ENCODE assay signal across 24 mouse cellular contexts in genomic region chr8:106177594-106177993, GRCm38 (mm10). TPM values are rescaled to one million over a fixed set of nuclear protein-coding genes. Genes with fewer than 3 reads are reported as not detected.
A peak's percentile ranks its signal among the peaks of the same experiment; 100 is the strongest.
DNase-seq lines count a peak whose midpoint lies in the region; ATAC-seq lines count a peak whose summit lies in the region.
"Had no signal": no experiment of that assay in that cellular context is flagged by ENCODE, and none has a peak within 500 bp of the region (broad histone marks: within the 10 kb centered on the region; RNA-seq: fewer than 3 reads in every experiment).

No protein-coding gene starts in this region.

- H3K4me3 ChIP-seq in forebrain, embryonic 10.5 days: no peak overlapping the region
- H3K4me3 ChIP-seq in forebrain, embryonic 12.5 days (replicated peaks): no peak overlapping the region
- H3K4me3 ChIP-seq in heart, embryonic 13.5 days: no peak overlapping the region
- H3K4me3 ChIP-seq in lung, embryonic 16.5 days (ENCODE audit: low read length): no peak overlapping the region
- H3K4me3 ChIP-seq: embryonic facial prominence, embryonic 10.5 days; embryonic facial prominence, embryonic 13.5 days; erythroblast, embryonic 14.5 days; heart, adult 2 months; heart, embryonic 10.5 days; hindbrain, embryonic 12.5 days; hindbrain, embryonic 15.5 days had no signal

- ATAC-seq in forebrain, embryonic 12.5 days (ENCODE audit: low FRiP score): no peak
- no peak for ATAC-seq in heart, embryonic 13.5 days (ENCODE audit: extremely low read depth, insufficient number of reproducible peaks, low FRiP score, low TSS enrichment)
- no peak for ATAC-seq in lung, embryonic 16.5 days (ENCODE audit: low read depth)
- ATAC-seq: intestine, postnatal 0 days had no signal

- DNase-seq in forebrain, embryonic 10.5 days (ENCODE audit: extremely low spot score, low spot score): no peak
- no peak for DNase-seq in heart, adult 11 months
- DNase-seq in lung, postnatal 4 days: no peak
- no peak for DNase-seq in adrenal gland, adult (ENCODE audit: inconsistent age in 2 of 2, low spot score in 1 of 2)
- DNase-seq: adrenal gland, adult 8-10 months; adrenal gland, postnatal 36 days; B cell, adult 2 months; cerebellum, adult 18-20 months; cerebellum, adult 9-10 months; cerebellum, postnatal 14 days; gastrocnemius, postnatal 25 days; heart, adult 2 months had no signal

- no peak overlapping the region for H3K9ac ChIP-seq in forebrain, embryonic 12.5 days
- 0 out of 2 replicates have a peak overlapping the region, but pooled peaks have one; percentile 10 for H3K9ac ChIP-seq in heart, embryonic 13.5 days
- H3K9ac ChIP-seq in lung, embryonic 16.5 days (ENCODE audit: low read length): no peak overlapping the region
- H3K9ac ChIP-seq: embryonic facial prominence, embryonic 13.5 days; hindbrain, embryonic 12.5 days; hindbrain, embryonic 15.5 days had no signal

- H3K9me3 ChIP-seq in forebrain, embryonic 10.5 days: no peaks in the 10 kb centered on the region
- H3K9me3 ChIP-seq in forebrain, embryonic 12.5 days: no peaks in the 10 kb centered on the region
- no peaks in the 10 kb centered on the region for H3K9me3 ChIP-seq in heart, embryonic 13.5 days
- H3K9me3 ChIP-seq in lung, embryonic 16.5 days (ENCODE audit: control insufficient read depth, low read length): no peaks in the 10 kb centered on the region
- H3K9me3 ChIP-seq: embryonic facial prominence, embryonic 10.5 days; embryonic facial prominence, embryonic 13.5 days; G1E; heart, embryonic 10.5 days; hindbrain, embryonic 12.5 days; hindbrain, embryonic 15.5 days had no signal

- peak overlapping the region; percentile 1; the same call in 1 of the 2 replicates for H3K27ac ChIP-seq in forebrain, embryonic 10.5 days
- H3K27ac ChIP-seq in forebrain, embryonic 12.5 days: no peak overlapping the region
- H3K27ac ChIP-seq in heart, embryonic 13.5 days (replicated peaks): no peak overlapping the region
- H3K27ac ChIP-seq in lung, embryonic 16.5 days (ENCODE audit: low read length): 0 out of 2 replicates have a peak overlapping the region, but pooled peaks have one; percentile 7
- H3K27ac ChIP-seq: embryonic facial prominence, embryonic 10.5 days; embryonic facial prominence, embryonic 13.5 days; heart, adult 2 months; heart, embryonic 10.5 days; hindbrain, embryonic 12.5 days; hindbrain, embryonic 15.5 days had no signal

- H3K4me2 ChIP-seq in forebrain, embryonic 12.5 days: no peak overlapping the region
- H3K4me2 ChIP-seq in heart, embryonic 13.5 days: no peak overlapping the region
- H3K4me2 ChIP-seq in lung, embryonic 16.5 days (ENCODE audit: low read depth, low read length): no peak overlapping the region
- H3K4me2 ChIP-seq: embryonic facial prominence, embryonic 13.5 days; hindbrain, embryonic 12.5 days; hindbrain, embryonic 15.5 days had no signal

- H3K4me1 ChIP-seq in forebrain, embryonic 10.5 days: peaks cover 21% of the 10 kb centered on the region
- peaks cover 16% of the 10 kb centered on the region for H3K4me1 ChIP-seq in forebrain, embryonic 12.5 days
- peaks cover 14% of the 10 kb centered on the region for H3K4me1 ChIP-seq in heart, embryonic 13.5 days
- peaks cover 22% of the 10 kb centered on the region for H3K4me1 ChIP-seq in lung, embryonic 16.5 days (replicated peaks; ENCODE audit: control insufficient read depth, insufficient read depth, low read length)

- peaks cover 42% of the 10 kb centered on the region for H3K36me3 ChIP-seq in forebrain, embryonic 10.5 days (replicated peaks)
- peaks cover 9% of the 10 kb centered on the region for H3K36me3 ChIP-seq in forebrain, embryonic 12.5 days (replicated peaks)
- peaks cover 17% of the 10 kb centered on the region for H3K36me3 ChIP-seq in heart, embryonic 13.5 days
- H3K36me3 ChIP-seq in lung, embryonic 16.5 days (ENCODE audit: control insufficient read depth, insufficient read depth, low read length): no peaks in the 10 kb centered on the region
- H3K36me3 ChIP-seq: G1E had no signal

- WGBS in forebrain, embryonic 10.5 days: 80% methylated on average over 1 of the region's 1 CpGs
- WGBS in forebrain, embryonic 12.5 days: 83% methylated on average over 1 of the region's 1 CpGs
- WGBS in heart, embryonic 13.5 days: 62% methylated on average over 1 of the region's 1 CpGs
- 51% methylated on average over 1 of the region's 1 CpGs for WGBS in lung, embryonic 16.5 days

- no peaks in the 10 kb centered on the region for H3K27me3 ChIP-seq in forebrain, embryonic 10.5 days (ENCODE audit: poor library complexity, severe bottlenecking)
- H3K27me3 ChIP-seq in forebrain, embryonic 12.5 days: no peaks in the 10 kb centered on the region
- H3K27me3 ChIP-seq in heart, embryonic 13.5 days (replicated peaks): no peaks in the 10 kb centered on the region
- no peaks in the 10 kb centered on the region for H3K27me3 ChIP-seq in lung, embryonic 16.5 days (ENCODE audit: control insufficient read depth, insufficient read depth, low read depth, low read length)
- H3K27me3 ChIP-seq: CH12.LX; embryonic facial prominence, embryonic 13.5 days; hindbrain, embryonic 12.5 days; hindbrain, embryonic 15.5 days had no signal

RNA-seq across cellular contexts. Expression of gene Slc7a6, which starts 8.9 kb away (rescaled TPM):
- 86.5 and 87.9 TPM in 2 replicates for polyA plus RNA-seq in forebrain, embryonic 10.5 days (2016; fragmentation: Nextera tagmentation; extraction: Ambion mirVana)
- polyA plus RNA-seq in forebrain, embryonic 12.5 days (2016; fragmentation: Nextera tagmentation; extraction: Ambion mirVana): 72.9 and 79.8 TPM in 2 replicates
- polyA plus RNA-seq in heart, embryonic 13.5 days (2015; fragmentation: Nextera tagmentation; extraction: Ambion mirVana): 31.9 and 37.6 TPM in 2 replicates
- polyA plus RNA-seq in lung, embryonic 16.5 days (2015; fragmentation: Nextera tagmentation; extraction: Ambion mirVana): 41.3 and 41.7 TPM in 2 replicates

RNA-seq across cellular contexts. Expression of gene Pla2g15, which starts 27.4 kb away (rescaled TPM):
- polyA plus RNA-seq in forebrain, embryonic 10.5 days (2016; fragmentation: Nextera tagmentation; extraction: Ambion mirVana): 12.6 and 14.0 TPM in 2 replicates
- polyA plus RNA-seq in forebrain, embryonic 12.5 days (2016; fragmentation: Nextera tagmentation; extraction: Ambion mirVana): 13.8 and 15.8 TPM in 2 replicates
- 8.4 and 9.5 TPM in 2 replicates for polyA plus RNA-seq in heart, embryonic 13.5 days (2015; fragmentation: Nextera tagmentation; extraction: Ambion mirVana)
- polyA plus RNA-seq in lung, embryonic 16.5 days (2015; fragmentation: Nextera tagmentation; extraction: Ambion mirVana): 12.8 and 12.9 TPM in 2 replicates

RNA-seq across cellular contexts. Expression of gene Slc7a6os, which starts 33.1 kb away (rescaled TPM):
- polyA plus RNA-seq in forebrain, embryonic 10.5 days (2016; fragmentation: Nextera tagmentation; extraction: Ambion mirVana): 36.5 and 37.2 TPM in 2 replicates
- polyA plus RNA-seq in forebrain, embryonic 12.5 days (2016; fragmentation: Nextera tagmentation; extraction: Ambion mirVana): 33.3 and 37.0 TPM in 2 replicates
- polyA plus RNA-seq in heart, embryonic 13.5 days (2015; fragmentation: Nextera tagmentation; extraction: Ambion mirVana): 20.2 and 22.7 TPM in 2 replicates
- 28.3 and 31.0 TPM in 2 replicates for polyA plus RNA-seq in lung, embryonic 16.5 days (2015; fragmentation: Nextera tagmentation; extraction: Ambion mirVana)

RNA-seq across cellular contexts. Expression of gene Prmt7, which starts 33.1 kb away (rescaled TPM):
- 88.6 and 89.1 TPM in 2 replicates for polyA plus RNA-seq in forebrain, embryonic 10.5 days (2016; fragmentation: Nextera tagmentation; extraction: Ambion mirVana)
- polyA plus RNA-seq in forebrain, embryonic 12.5 days (2016; fragmentation: Nextera tagmentation; extraction: Ambion mirVana): 58.7 and 59.2 TPM in 2 replicates
- 35.7 and 36.6 TPM in 2 replicates for polyA plus RNA-seq in heart, embryonic 13.5 days (2015; fragmentation: Nextera tagmentation; extraction: Ambion mirVana)
- 40.5 and 42.0 TPM in 2 replicates for polyA plus RNA-seq in lung, embryonic 16.5 days (2015; fragmentation: Nextera tagmentation; extraction: Ambion mirVana)

RNA-seq across cellular contexts. Expression of gene Esrp2, which starts 40.8 kb away (rescaled TPM):
- polyA plus RNA-seq in forebrain, embryonic 10.5 days (2016; fragmentation: Nextera tagmentation; extraction: Ambion mirVana): 2.0 and 2.6 TPM in 2 replicates
- 1.9 TPM in 2 replicates for polyA plus RNA-seq in forebrain, embryonic 12.5 days (2016; fragmentation: Nextera tagmentation; extraction: Ambion mirVana)
- polyA plus RNA-seq in heart, embryonic 13.5 days (2015; fragmentation: Nextera tagmentation; extraction: Ambion mirVana): 1.7 and 2.4 TPM in 2 replicates
- 62.7 and 62.8 TPM in 2 replicates for polyA plus RNA-seq in lung, embryonic 16.5 days (2015; fragmentation: Nextera tagmentation; extraction: Ambion mirVana)
- polyA plus RNA-seq: G1E had no signal

Comparison
In these comparisons a context has a peak if more than half of its experiments do, and no peak if none do; other contexts are left out.
1. H3K27ac ChIP-seq: peak in forebrain, embryonic 10.5 days (single experiment) and lung, embryonic 16.5 days (single experiment); none in forebrain, embryonic 12.5 days (single experiment) and heart, embryonic 13.5 days (single experiment).